Mouse (Mus musculus): ENCODE data around the gene Prdm10.

The Prdm10 gene

DNA sequence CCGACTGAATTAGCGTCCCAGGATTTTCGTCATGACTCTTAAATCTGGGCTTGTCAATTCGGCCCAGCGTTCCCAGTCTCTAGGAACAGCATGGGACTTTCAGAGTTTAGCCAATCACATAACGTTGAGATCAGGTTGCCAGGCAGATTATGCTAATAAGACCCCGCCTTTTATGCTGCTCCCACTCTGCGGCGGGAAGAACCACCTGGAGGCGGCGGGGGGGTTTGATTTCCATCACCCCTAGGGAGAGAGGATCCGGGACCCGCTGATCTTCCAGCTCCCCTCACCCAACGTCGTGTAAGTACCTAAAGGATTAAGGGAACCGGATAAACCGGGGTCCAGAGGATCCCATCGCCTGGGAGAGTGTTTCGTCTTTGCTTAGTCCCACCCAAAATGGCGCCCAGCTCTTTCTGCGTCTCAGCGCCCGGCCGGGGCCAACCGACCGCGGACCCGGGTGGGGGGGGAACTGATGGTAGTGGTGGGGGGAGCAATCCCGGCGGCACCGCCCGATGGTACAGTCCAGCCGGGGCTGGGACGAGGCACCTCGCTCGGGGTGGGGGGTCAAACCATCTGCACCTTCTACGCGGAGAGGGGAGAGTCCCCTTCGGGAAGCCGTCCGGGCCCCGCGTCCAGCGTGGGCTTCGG is at the start of gene Prdm10:
Gene Prdm10 (plus strand): TSS at position 173 of the 645 bp plus-strand sequence.
- ChIA-PET CTCF (interaction anchor here in 1 of 4 experiments (0.6 kb wide), 1 partner anchor 48 kb away, joined by 4 read pairs; no protein-coding TSS in a partner anchor), POLR2A (interaction anchor here (0.5 to 5.5 kb wide), 113 partner anchors 9 to 606 kb away, joined by 3 to 138 read pairs (median 5); partner anchors contain the start of genes Aplp2 (in 3 of the 4), Nfrkb (in 3 of the 4), Zbtb44 (in 2 of the 4) and Adamts15 (in 1 of the 4))

DNA sequence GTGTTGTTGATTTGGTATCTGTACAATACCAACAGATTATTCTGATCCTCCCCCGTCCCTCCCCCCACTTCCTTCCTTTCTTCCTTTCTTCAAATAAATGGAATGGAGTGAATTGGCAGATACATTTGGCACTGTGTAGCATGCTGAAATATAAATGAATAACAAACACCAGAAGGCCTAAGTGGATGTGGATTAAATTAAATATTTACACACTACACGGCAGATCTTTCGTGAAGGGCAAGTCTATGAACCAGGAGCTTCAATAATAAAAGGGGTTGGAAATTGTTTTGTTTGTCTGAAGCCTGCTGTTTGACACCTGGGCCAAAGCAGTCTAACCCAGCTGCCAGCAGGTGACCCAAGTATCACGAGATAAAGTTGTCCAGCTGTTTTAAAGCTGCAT is 45.3 kb upstream of the Prdm10 start:
- ChIA-PET POLR2A (interaction anchor here in 3 of 4 experiments (0.6 to 3.2 kb wide), 19 partner anchors 9 to 1825 kb away, joined by 3 to 19 read pairs (median 5); partner anchors contain the start of gene Prdm10 (in 2 of the 3)), CTCF (no interaction called here)

DNA sequence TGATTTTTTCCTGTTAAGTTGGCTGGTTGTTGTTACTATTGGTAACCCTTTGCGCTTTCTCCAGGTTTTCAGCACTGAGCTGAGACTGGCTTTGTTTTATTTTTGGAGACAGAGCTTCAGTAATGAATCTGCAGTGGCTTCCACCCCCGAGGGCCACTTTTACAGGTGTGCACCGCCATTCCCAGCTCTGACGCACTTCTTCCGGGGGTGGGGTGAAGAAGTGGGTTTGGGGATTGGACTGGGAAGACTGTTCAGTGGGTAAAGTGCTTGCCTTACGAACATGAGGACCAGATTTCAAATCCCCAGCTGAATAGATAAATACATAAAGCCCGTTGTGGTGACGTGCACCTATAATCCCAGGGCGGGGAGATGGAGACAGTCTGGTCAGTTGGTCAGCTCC is 44.8 kb upstream of the Prdm10 start:
- CTCF ChIA-PET: interaction anchor here in 1 of 4 experiments (0.5 to 1.0 kb wide), 2 partner anchors 9 to 70 kb away, joined by 3 to 4 read pairs; no protein-coding TSS in a partner anchor
- POLR2A ChIA-PET: interaction anchor here in 3 of 4 experiments (0.6 to 3.2 kb wide), 18 partner anchors 9 to 118 kb away, joined by 3 to 19 read pairs (median 5); partner anchors contain the start of gene Prdm10 (in 2 of the 3)

DNA sequence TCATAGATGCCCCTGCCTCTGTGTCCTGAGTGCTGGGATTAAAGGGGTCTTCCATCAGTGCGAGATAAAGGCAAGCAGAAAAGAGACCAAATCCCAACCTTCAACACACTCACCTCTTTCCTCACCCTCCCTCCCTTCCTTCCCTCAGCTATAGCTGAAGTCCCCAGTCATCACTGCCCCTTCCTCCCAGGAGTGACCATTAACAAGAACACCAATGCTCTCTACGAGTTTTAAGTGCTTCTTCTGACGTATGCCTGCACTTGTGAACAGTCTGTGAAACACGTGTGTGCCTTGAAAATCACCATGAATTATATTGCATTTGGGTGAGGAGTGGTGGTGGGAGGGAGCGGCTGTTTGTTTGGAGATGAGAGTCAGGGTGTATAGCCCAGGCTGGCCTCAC is 44.3 kb upstream of the Prdm10 start:
- POLR2A ChIA-PET: interaction anchor here in 3 of 4 experiments (0.6 to 3.2 kb wide), 14 partner anchors 8 to 119 kb away, joined by 3 to 19 read pairs (median 4); partner anchors contain the start of gene Prdm10 (in 1 of the 3)

DNA sequence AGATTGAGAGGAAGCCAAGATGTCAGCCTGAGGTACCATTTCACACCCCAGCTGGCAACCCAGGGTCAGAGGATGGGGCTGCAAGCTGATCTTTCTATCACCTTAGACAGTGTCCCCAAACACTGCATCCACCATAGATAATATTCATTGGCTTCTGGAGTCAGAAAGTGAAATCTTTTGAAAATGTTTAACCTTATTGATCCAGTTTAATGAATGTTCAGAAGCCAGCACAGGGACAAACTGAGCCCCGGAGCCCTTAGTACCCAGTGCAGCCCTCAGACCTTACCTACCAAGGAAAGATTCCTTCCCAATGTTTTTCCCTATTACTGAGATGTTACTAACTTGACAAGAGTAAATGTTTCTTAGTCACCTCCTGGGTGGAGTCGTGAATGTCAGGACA is 41.8 kb upstream of the Prdm10 start:
- CTCF ChIA-PET: interaction anchor here in 1 of 4 experiments (0.7 kb wide), 1 partner anchor 22 kb away, joined by 4 read pairs; no protein-coding TSS in a partner anchor
- POLR2A ChIA-PET: interaction anchor here in 2 of 4 experiments (0.6 to 1.0 kb wide), 3 partner anchors 13 to 16 kb away, joined by 3 to 5 read pairs (median 4); no protein-coding TSS in a partner anchor

More for the DNA sequence above, 44.3 kb upstream of the Prdm10 start:
- CTCF ChIA-PET: interaction anchor here in 1 of 4 experiments (0.5 to 1.0 kb wide), 2 partner anchors 10 to 71 kb away, joined by 3 to 4 read pairs; no protein-coding TSS in a partner anchor

DNA sequence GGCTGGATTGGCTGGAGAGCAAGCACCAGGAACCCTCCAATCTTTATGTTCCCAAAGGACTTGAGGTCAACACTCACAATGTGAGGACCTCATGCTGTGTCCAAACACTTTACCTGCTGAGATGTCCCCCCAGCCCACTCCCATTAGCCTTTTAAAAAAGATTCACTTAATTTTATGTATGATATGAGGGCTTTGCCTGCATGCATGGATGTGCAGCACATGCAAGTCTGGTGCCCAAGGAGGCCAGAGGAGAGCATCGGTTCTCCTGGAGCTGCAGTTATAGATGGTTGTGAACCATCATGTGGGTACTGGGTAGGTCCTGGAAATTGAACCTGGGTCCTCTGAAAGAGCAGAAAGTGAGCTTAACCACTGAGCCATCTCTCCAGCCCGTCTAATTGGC is 40.8 kb upstream of the Prdm10 start:
- POLR2A ChIA-PET: interaction anchor here in 2 of 4 experiments (1.0 to 1.7 kb wide), 4 partner anchors 11 to 21 kb away, joined by 4 to 5 read pairs (median 5); no protein-coding TSS in a partner anchor
- CTCF ChIA-PET: no interaction called here

DNA sequence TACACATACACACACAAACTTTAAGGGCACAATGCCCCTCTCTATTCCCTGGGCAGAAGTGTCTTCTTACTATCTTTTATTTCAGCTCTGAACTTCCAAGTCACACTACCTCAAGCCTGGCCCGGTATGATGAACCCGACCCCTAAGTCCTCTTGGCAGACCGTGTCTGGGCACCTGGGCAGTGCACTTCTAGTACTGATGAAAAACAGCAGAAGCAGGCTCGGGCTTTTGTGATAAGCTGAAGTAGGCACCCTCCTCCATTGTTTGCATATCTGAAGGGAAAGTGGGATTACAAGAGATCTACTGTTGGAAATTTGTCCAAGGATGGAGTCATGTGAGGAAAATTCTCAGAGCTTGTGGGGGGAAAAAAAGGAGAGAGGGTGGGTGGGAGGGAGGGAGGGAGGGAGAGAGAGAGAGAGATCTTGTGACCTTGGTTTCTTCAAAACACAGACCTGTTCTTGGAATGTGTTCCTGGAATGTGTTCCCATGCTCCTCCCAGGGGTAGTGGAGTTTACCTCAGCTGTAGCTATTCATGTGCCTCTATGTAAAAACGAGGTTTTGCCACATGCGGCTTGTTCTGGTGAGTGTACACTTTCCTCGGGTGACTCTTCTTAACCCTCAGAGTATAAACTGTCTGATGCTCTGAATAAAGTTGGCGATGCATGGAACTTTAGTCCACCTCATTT is 39.7 kb upstream of the Prdm10 start:
- POLR2A ChIA-PET: interaction anchor here in 3 of 4 experiments (0.6 to 2.6 kb wide), 17 partner anchors 10 to 150 kb away, joined by 3 to 15 read pairs (median 4); partner anchors contain the start of gene Prdm10 (in 2 of the 3)

DNA sequence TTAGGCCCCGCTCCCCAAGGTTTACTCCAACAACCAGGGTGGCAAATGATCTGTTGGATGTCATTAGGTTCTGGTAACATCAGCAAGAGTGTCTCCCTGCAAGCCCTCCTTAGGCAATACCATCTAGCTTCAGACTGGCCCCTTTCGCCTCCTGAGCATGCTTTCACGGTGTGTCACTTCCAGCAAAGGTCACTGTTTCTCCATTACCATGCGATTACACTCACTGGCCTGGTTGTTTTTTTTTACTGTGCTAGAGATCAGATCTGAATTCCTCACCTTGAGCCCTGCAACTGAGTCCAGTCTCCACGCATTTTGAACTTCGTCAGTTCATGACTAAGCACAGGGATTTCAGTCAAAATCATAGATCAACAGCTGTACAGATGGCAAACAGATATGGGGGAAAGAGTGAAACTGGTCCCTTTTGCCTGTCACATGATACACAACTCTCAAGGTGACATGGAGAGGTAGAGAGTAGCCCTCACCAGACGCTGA is 39.1 kb upstream of the Prdm10 start:
- ChIA-PET CTCF (no interaction called here), POLR2A (interaction anchor here in 3 of 4 experiments (0.6 to 2.6 kb wide), 11 partner anchors 9 to 151 kb away, joined by 3 to 15 read pairs (median 4); partner anchors contain the start of gene Prdm10 (in 2 of the 3))

More for the DNA sequence above, 39.7 kb upstream of the Prdm10 start:
- CTCF ChIA-PET: no interaction called here

DNA sequence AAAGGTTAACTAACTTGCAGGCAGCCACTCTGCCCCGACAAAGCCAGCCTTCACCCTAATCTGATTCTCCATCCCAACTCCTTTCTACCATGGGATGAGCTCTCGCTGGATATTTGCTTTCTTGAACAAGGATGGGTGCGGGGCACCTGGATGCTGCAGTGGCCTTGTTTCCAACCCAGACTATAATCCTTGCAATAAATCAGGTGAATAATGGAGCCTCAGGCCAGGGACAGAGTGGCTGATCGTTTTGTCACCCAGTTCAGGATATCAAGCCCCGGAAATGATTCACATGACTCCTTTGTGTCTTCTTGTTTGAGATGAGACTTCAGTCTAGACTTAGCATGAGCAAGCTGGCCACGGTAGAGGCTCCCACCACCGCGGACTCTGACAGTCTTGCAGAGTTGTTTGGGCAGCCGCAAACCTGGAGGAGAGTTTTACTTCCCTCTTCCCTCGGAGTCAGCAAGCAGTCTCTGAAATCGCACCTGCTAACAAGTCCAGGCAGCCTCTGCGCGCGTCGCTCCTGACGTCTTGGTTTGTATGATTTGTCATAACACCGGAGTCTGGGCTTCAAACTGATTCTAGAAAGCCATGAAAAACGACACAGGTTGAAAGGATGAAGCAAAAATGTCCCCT is 36.9 kb upstream of the Prdm10 start:
- ChIA-PET POLR2A (interaction anchor here in 3 of 4 experiments (0.8 to 2.6 kb wide), 8 partner anchors 8 to 37 kb away, joined by 3 to 12 read pairs (median 4); partner anchors contain the start of gene Prdm10 (in 1 of the 3)), CTCF (no interaction called here)

DNA sequence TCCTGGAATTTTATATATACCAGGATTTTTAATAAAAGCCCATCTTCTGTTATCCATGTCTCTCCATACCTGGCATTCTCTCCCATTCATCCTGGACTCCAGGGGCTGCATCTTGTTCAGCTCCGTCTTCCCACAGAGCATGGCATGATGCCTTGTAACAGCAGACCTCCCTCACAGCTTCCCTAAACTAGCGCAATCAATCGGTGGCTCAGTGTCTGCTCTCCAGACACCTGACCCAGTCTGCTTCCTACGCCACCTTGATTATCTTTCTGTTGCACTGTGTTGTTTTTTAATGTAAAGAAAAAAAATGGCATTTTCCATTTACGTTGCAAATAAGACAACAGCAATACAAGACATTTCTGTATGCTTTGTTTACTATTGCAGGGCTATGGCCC is 36.4 kb upstream of the Prdm10 start:
- ChIA-PET CTCF (no interaction called here), POLR2A (interaction anchor here in 3 of 4 experiments (0.8 to 2.6 kb wide), 7 partner anchors 8 to 35 kb away, joined by 3 to 12 read pairs (median 4); no protein-coding TSS in a partner anchor)

DNA sequence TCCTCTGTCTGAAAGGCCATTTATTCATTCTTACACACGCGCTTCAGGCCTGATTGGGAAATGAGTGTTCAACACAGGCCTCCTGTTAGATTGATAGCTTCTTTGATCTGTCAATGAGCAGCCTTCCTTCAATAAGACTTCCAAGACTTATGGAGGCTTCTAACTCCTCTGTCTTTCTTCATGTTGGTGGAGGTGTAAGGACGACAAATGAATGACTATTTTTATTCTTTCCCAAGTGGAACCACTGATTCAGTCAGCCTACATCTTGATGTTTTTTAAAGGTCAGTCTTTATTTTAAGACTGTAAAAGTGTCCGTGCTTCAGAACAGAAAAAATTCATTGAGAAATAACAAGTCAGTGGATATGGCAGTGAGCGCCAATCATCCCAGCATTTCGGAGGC is 35.3 kb upstream of the Prdm10 start:
- POLR2A ChIA-PET: interaction anchor here in 2 of 4 experiments (2.3 to 2.6 kb wide), 2 partner anchors 9 kb away, joined by 12 read pairs; no protein-coding TSS in a partner anchor
- CTCF ChIA-PET: no interaction called here

DNA sequence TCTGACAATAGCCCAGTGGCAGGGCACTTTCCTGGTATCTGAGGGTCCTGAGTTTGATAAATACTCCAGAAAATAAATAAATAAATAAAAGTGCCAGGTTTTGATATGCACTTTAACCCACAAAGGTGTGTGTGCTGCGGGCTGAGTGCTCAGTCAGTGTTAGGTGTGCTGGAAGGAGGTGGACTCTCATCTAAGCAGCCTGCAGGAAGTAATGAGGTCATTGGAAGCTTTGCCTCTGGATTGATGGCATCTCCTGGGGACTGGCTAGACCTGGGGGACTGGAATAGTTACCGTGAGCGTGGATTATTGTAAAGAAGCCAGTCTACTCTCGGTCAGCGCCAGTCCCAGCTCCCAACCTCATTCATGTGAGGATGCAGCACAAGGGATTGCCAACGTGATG is 33.9 kb upstream of the Prdm10 start:
- ChIA-PET POLR2A (interaction anchor here in 3 of 4 experiments (0.7 to 2.0 kb wide), 5 partner anchors 13 to 36 kb away, joined by 3 to 5 read pairs (median 3); partner anchors contain the start of gene Prdm10 (in 1 of the 3)), CTCF (no interaction called here)

DNA sequence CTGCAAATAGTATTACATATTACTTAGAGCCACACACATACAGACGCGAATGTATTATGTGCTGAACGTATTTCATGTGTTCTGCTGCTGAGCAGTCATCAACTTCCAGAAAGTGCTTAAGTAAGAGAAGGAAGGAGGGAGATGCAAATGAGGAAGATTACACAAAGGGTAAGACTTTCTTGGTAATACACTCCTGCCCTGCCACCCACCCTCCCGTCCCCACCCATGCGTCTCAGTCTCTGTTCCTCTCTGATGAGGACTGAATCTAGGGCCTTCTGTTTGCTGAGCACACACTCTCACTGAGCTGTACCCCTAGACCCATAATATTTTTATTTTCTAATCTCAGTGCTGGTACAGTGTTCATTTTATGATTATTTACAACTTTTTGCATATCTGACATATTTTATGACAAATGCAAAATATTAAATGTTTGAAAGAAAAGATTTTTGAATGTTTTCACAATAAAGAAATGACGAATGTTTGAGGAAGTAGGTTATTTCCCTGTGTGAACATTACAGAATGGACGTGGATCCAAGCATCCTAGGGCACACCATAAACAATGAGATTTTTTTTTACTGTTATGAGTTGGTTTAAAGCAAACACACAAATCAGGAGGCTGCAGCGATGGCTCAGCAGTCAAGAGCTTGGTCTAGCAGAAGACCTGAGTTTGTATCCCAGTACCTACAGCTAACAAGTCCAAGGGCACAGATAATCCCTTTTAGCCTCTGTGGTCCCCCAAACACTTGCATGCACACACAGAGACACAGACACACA is 32.7 kb upstream of the Prdm10 start:
- POLR2A ChIA-PET: interaction anchor here in 1 of 4 experiments (1.0 to 2.0 kb wide), 2 partner anchors 27 to 44 kb away, joined by 3 to 5 read pairs; no protein-coding TSS in a partner anchor
- CTCF ChIA-PET: interaction anchor here in 1 of 4 experiments (0.5 kb wide), 1 partner anchor 68 kb away, joined by 5 read pairs; no protein-coding TSS in a partner anchor

DNA sequence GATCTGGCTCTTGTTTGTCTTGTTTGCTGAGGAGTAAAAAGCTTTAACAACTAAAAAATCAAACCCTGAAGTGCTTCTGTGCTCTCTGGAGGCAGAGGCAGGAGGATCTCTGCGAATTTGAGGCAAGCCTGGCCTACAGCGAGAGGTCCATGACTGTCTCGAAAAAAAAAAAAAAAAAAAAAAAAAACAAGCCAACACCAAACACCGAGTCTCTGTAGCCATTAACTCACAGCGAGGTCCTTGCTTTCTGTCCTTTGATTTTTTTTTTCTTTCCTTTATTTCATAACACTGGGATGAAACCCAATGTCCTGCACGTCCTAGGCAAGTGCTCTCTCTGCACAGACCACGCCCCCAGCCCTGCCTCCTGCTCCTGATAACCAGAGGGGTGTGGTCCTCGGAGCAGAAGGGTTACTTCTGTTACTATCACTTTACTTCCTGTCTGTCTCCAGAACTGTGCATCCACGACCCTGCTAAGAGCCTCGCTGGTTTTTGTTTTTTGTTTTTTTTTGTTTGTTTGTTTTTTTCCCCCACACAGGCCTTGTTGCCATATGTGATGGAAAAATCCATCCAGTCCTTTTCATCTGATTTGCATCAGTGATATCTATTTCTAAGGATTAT is 28.0 kb upstream of the Prdm10 start:
- POLR2A ChIA-PET: interaction anchor here (0.7 to 6.9 kb wide), 19 partner anchors 11 to 167 kb away, joined by 3 to 65 read pairs (median 8); partner anchors contain the start of gene Prdm10 (in 3 of the 4)
- CTCF ChIA-PET: no interaction called here

DNA sequence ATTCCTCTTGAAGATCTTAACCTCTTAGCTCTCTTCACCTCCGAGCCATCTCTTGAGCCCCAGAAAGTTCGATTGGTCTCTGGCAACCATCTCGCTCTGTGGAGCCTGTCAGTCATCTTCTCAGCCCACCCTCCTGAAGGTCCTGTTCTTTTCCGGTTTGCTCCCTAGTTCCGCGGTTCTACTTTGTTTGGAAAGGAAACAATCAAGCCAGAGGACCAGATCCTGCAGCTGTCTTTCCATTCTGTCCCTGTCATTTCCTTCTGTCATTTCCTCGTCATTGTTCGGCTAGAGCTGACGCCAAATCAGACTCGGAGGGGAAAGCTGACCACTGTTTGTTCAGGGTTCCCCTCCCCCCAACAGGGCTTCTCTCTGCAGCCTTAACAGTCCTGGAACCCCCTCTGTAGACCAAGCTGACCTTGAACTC is 27.0 kb upstream of the Prdm10 start:
- CTCF ChIA-PET: interaction anchor here in 3 of 4 experiments (0.6 to 0.7 kb wide), 3 partner anchors 50 to 303 kb away, joined by 4 to 16 read pairs (median 5); no protein-coding TSS in a partner anchor
- POLR2A ChIA-PET: interaction anchor here in 3 of 4 experiments (0.6 to 6.9 kb wide), 46 partner anchors 9 to 1441 kb away, joined by 3 to 65 read pairs (median 5); partner anchors contain the start of genes Aplp2 (in 3 of the 3) and Prdm10 (in 3 of the 3)
